Comparison of ENCODE assay signal across 9 mouse cellular contexts in the genomic region with DNA sequence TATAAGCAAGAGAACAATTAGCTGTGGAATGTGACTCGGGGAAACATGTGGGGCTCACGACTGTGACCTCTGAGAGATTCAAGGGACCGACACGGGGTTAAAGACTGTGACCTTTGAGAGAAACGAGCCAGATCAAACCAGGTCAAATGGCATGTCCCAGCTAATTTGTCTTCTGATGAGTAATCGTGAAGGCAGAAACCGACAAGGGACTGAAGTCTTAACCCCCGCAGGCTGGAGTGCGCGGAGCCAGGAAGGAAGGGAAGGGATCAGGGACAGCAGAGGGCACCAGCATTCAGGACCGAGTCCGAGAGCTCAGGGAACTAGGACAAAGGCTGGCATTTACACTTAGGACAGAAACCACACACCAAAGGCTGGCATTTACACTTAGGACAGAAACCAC. TPM values are rescaled to one million over a fixed set of nuclear protein-coding genes. Genes with fewer than 3 reads are reported as not detected.
DNase-seq lines count a peak whose midpoint lies in the region; ATAC-seq and TF ChIP-seq lines count a peak whose summit lies in the region.
"Had no signal": no experiment of that assay in that cellular context is flagged by ENCODE, and none has a peak within 500 bp of the region (broad histone marks: within the 10 kb centered on the region; RNA-seq: fewer than 3 reads in every experiment).

No protein-coding gene starts in this region.

- H3K27me3 ChIP-seq in liver, adult 2 months (ENCODE audit: control insufficient read depth, insufficient read depth, low read length): no peaks in the 10 kb centered on the region
- H3K27me3 ChIP-seq in liver, embryonic 12.5 days (replicated peaks): no peaks in the 10 kb centered on the region
- no peaks in the 10 kb centered on the region for H3K27me3 ChIP-seq in forebrain, embryonic 15.5 days
- H3K27me3 ChIP-seq: embryonic facial prominence, embryonic 13.5 days had no signal

- no peak overlapping the region for H3K9ac ChIP-seq in liver, adult 2 months (ENCODE audit: low read depth, low read length)
- no peak overlapping the region for H3K9ac ChIP-seq in liver, embryonic 12.5 days
- H3K9ac ChIP-seq in forebrain, embryonic 15.5 days (replicated peaks): no peak overlapping the region
- H3K9ac ChIP-seq: embryonic facial prominence, embryonic 13.5 days had no signal

- H3K9me3 ChIP-seq in liver, embryonic 12.5 days (replicated peaks): no peaks in the 10 kb centered on the region
- H3K9me3 ChIP-seq in forebrain, embryonic 15.5 days: no peaks in the 10 kb centered on the region
- H3K9me3 ChIP-seq: embryonic facial prominence, embryonic 13.5 days had no signal

- no peak overlapping the region for H3K4me3 ChIP-seq in liver, adult 2 months (ENCODE audit: insufficient read depth, low read depth, low read length)
- no peak overlapping the region for H3K4me3 ChIP-seq in liver, embryonic 12.5 days
- no peak overlapping the region for H3K4me3 ChIP-seq in forebrain, embryonic 15.5 days
- H3K4me3 ChIP-seq: embryonic facial prominence, embryonic 13.5 days had no signal

- H3K36me3 ChIP-seq in liver, adult 2 months (ENCODE audit: control insufficient read depth, insufficient read depth, low read length): no peaks in the 10 kb centered on the region
- peaks cover 41% of the 10 kb centered on the region for H3K36me3 ChIP-seq in liver, embryonic 12.5 days
- no peaks in the 10 kb centered on the region for H3K36me3 ChIP-seq in forebrain, embryonic 15.5 days

- peak; percentile 33 for TF ChIP-seq CTCF in liver, adult 2 months (IDR thresholded peaks at IDR 0.05; ENCODE audit: low read depth, low read length)

- WGBS in liver, adult 2 months: 20% methylated on average over 12 of the region's 12 CpGs
- WGBS in liver, embryonic 12.5 days (ENCODE audit: insufficient replicate concordance): 59% methylated on average over 12 of the region's 12 CpGs
- 15% methylated on average over 12 of the region's 12 CpGs for WGBS in forebrain, embryonic 15.5 days

- TF ChIP-seq POLR2A in liver, adult 2 months (IDR thresholded peaks at IDR 0.05; ENCODE audit: extremely low read depth, insufficient read depth, low read length): no peak

- H3K27ac ChIP-seq in liver, adult 2 months (replicated peaks; ENCODE audit: insufficient read depth, low read depth, low read length): no peak overlapping the region
- no peak overlapping the region for H3K27ac ChIP-seq in liver, embryonic 12.5 days
- H3K27ac ChIP-seq in forebrain, embryonic 15.5 days (replicated peaks): no peak overlapping the region
- H3K27ac ChIP-seq: embryonic facial prominence, embryonic 13.5 days had no signal

- H3K4me2 ChIP-seq in liver, embryonic 12.5 days: no peak overlapping the region
- no peak overlapping the region for H3K4me2 ChIP-seq in forebrain, embryonic 15.5 days (replicated peaks)
- H3K4me2 ChIP-seq: embryonic facial prominence, embryonic 13.5 days had no signal

- ATAC-seq in liver, embryonic 12.5 days: no peak
- ATAC-seq in forebrain, embryonic 15.5 days (replicated peaks): no peak

- peaks cover 7% of the 10 kb centered on the region for H3K4me1 ChIP-seq in liver, adult 2 months (ENCODE audit: control insufficient read depth, insufficient read depth, low read length)
- H3K4me1 ChIP-seq in liver, embryonic 12.5 days: no peaks in the 10 kb centered on the region
- H3K4me1 ChIP-seq in forebrain, embryonic 15.5 days: peaks cover 26% of the 10 kb centered on the region
- H3K4me1 ChIP-seq: embryonic facial prominence, embryonic 13.5 days had no signal

- peak; percentile 64 to 75 for DNase-seq in adrenal gland, adult (ENCODE audit: inconsistent age in 2 of 2, low spot score in 1 of 2)
- no peak for DNase-seq in adrenal gland, postnatal 4 days (ENCODE audit: low spot score in 2 of 2)
- DNase-seq in liver, adult 2 months (ENCODE audit: extremely low read depth, low read depth, low spot score): peak; percentile 65
- DNase-seq in mesoderm, embryonic 11.5 days (ENCODE audit: low read depth, low spot score): peak; percentile 34
- peak; percentile 38 for DNase-seq in yolk sac, embryonic 10.5 days (ENCODE audit: low spot score)
- no peak for DNase-seq in ovary, postnatal 14 days (ENCODE audit: low spot score)

- no peaks in the 10 kb centered on the region for H3K79me2 ChIP-seq in liver, adult 2 months (ENCODE audit: control insufficient read depth, insufficient read depth, low read length)

RNA-seq across cellular contexts. Expression of gene Adi1, which starts 29.4 kb away (rescaled TPM):
- 10 to 100 TPM; 60.0 to 68.9 TPM for total RNA-seq in adrenal gland, postnatal 4 days (2021)
- 101 and 119 TPM in 2 replicates for total RNA-seq in liver, adult 2 months (2014; rRNA removed)
- polyA plus RNA-seq in liver, adult 2 months (2012; rRNA removed): 56.4 and 61.8 TPM in 2 replicates
- 53.8 and 55.4 TPM in 2 replicates for polyA plus RNA-seq in liver, embryonic 12.5 days (2016; fragmentation: Nextera tagmentation; extraction: Ambion mirVana)
- polyA plus RNA-seq in forebrain, embryonic 15.5 days (2015; fragmentation: Nextera tagmentation; extraction: Ambion mirVana): 39.8 and 41.7 TPM in 2 replicates

RNA-seq across cellular contexts. Expression of gene Trappc12, which starts 45.9 kb away (rescaled TPM):
- 10 to 100 TPM; 37.7 to 42.1 TPM for total RNA-seq in adrenal gland, postnatal 4 days (2021)
- total RNA-seq in liver, adult 2 months (2014; rRNA removed): 17.2 and 18.1 TPM in 2 replicates
- 13.1 and 14.3 TPM in 2 replicates for polyA plus RNA-seq in liver, adult 2 months (2012; rRNA removed)
- polyA plus RNA-seq in liver, embryonic 12.5 days (2016; fragmentation: Nextera tagmentation; extraction: Ambion mirVana): 28.5 and 30.5 TPM in 2 replicates
- polyA plus RNA-seq in forebrain, embryonic 15.5 days (2015; fragmentation: Nextera tagmentation; extraction: Ambion mirVana): 43.7 and 45.0 TPM in 2 replicates

RNA-seq across cellular contexts. Expression of gene Eipr1, which starts 47.2 kb away (rescaled TPM):
- 10 to 100 TPM; 21.0 to 21.1 TPM for total RNA-seq in adrenal gland, postnatal 4 days (2021)
- total RNA-seq in liver, adult 2 months (2014; rRNA removed): 6.7 and 9.0 TPM in 2 replicates
- polyA plus RNA-seq in liver, adult 2 months (2012; rRNA removed): 16.6 and 18.1 TPM in 2 replicates
- polyA plus RNA-seq in liver, embryonic 12.5 days (2016; fragmentation: Nextera tagmentation; extraction: Ambion mirVana): 34.7 and 36.0 TPM in 2 replicates
- 75.2 and 76.8 TPM in 2 replicates for polyA plus RNA-seq in forebrain, embryonic 15.5 days (2015; fragmentation: Nextera tagmentation; extraction: Ambion mirVana)

RNA-seq across cellular contexts. Expression of gene Rnaseh1, which starts 55.0 kb away (rescaled TPM):
- total RNA-seq in adrenal gland, postnatal 4 days (2021): 10 to 100 TPM; 17.4 to 19.1 TPM
- total RNA-seq in liver, adult 2 months (2014; rRNA removed): 4.4 and 4.7 TPM in 2 replicates
- 4.3 and 5.3 TPM in 2 replicates for polyA plus RNA-seq in liver, adult 2 months (2012; rRNA removed)
- 17.9 and 19.2 TPM in 2 replicates for polyA plus RNA-seq in liver, embryonic 12.5 days (2016; fragmentation: Nextera tagmentation; extraction: Ambion mirVana)
- 29.8 and 31.0 TPM in 2 replicates for polyA plus RNA-seq in forebrain, embryonic 15.5 days (2015; fragmentation: Nextera tagmentation; extraction: Ambion mirVana)

Comparison
In these comparisons a context has a peak if more than half of its experiments do, and no peak if none do; other contexts are left out.
1. DNase-seq: peak in adrenal gland, adult (2 of 2), liver, adult 2 months (single experiment), mesoderm, embryonic 11.5 days (single experiment) and yolk sac, embryonic 10.5 days (single experiment); none in adrenal gland, postnatal 4 days (0 of 2) and ovary, postnatal 14 days (single experiment).